Mouse (Mus musculus) layer of hippocampus, adult 11-12 months (tissue): ENCODE measurements around the gene Akap8l.

Source experiments
- DNase-seq: peaks from one replicate; pipeline ENCODE4 v3.0.0; 2022; ENCODE audit warnings: low spot score

Akap8l gene

GRCm38 (mm10) chr17:32350382-32350983, at the start of gene Akap8l:
TSS of gene Akap8l (minus strand) at chr17:32350607.
- peak; percentile 99 for DNase-seq

GRCm38 (mm10) chr17:32396266-32396665, 45.9 kb upstream of the Akap8l start:
- DNase-seq = no peak

- DNase-seq = no peak
These were observed 43.5 kb upstream of the Akap8l start for GRCm38 (mm10) chr17:32393944-32394343.

GRCm38 (mm10) chr17:32389101-32389659, 38.8 kb upstream of the Akap8l start, which contains the start of gene Wiz:
TSS of gene Wiz (minus strand) at chr17:32389439.
- DNase-seq = peak; percentile 95

GRCm38 (mm10) chr17:32388370-32389100, 38.1 kb upstream of the Akap8l start:
- DNase-seq = peak; percentile 33

GRCm38 (mm10) chr17:32387986-32388369, 37.6 kb upstream of the Akap8l start:
- no peak for DNase-seq

GRCm38 (mm10) chr17:32386659-32387432, 36.4 kb upstream of the Akap8l start:
- peak; percentile 63 for DNase-seq

- DNase-seq = no peak
These were observed 33.3 kb upstream of the Akap8l start for GRCm38 (mm10) chr17:32383661-32384060.

GRCm38 (mm10) chr17:32382576-32382975, 32.2 kb upstream of the Akap8l start:
- no peak for DNase-seq

- no peak for DNase-seq
These were observed 28.4 kb upstream of the Akap8l start for GRCm38 (mm10) chr17:32378786-32379185.

- DNase-seq = no peak
These were observed 26.7 kb upstream of the Akap8l start for GRCm38 (mm10) chr17:32377137-32377536.

GRCm38 (mm10) chr17:32376475-32376874, 26.1 kb upstream of the Akap8l start:
- DNase-seq = no peak

- no peak for DNase-seq
These were observed 18.7 kb upstream of the Akap8l start for GRCm38 (mm10) chr17:32368991-32369578.

- no peak for DNase-seq
These were observed 17.3 kb upstream of the Akap8l start for GRCm38 (mm10) chr17:32367706-32368105.

GRCm38 (mm10) chr17:32365296-32365695, 14.9 kb upstream of the Akap8l start:
- DNase-seq = no peak

- no peak for DNase-seq
These were observed 14.4 kb upstream of the Akap8l start for GRCm38 (mm10) chr17:32364850-32365249.

GRCm38 (mm10) chr17:32364331-32364730, 13.9 kb upstream of the Akap8l start:
- peak; percentile 86 for DNase-seq

- no peak for DNase-seq
These were observed 13.5 kb upstream of the Akap8l start for GRCm38 (mm10) chr17:32363821-32364301.

- DNase-seq = no peak
These were observed 12.3 kb upstream of the Akap8l start for GRCm38 (mm10) chr17:32362686-32363085.

- no peak for DNase-seq
These were observed 9.5 kb upstream of the Akap8l start for GRCm38 (mm10) chr17:32359928-32360327.

GRCm38 (mm10) chr17:32358943-32359340, 8.5 kb upstream of the Akap8l start:
- DNase-seq = no peak
